Mouse (Mus musculus): ENCODE results near the gene Taok2. TPM values are rescaled to one million over a fixed set of nuclear protein-coding genes. Genes with fewer than 3 reads are reported as not detected.

Taok2 gene
- polyA plus RNA-seq, 1 experiment from 2014 or later, result 34.0 TPM

DNA sequence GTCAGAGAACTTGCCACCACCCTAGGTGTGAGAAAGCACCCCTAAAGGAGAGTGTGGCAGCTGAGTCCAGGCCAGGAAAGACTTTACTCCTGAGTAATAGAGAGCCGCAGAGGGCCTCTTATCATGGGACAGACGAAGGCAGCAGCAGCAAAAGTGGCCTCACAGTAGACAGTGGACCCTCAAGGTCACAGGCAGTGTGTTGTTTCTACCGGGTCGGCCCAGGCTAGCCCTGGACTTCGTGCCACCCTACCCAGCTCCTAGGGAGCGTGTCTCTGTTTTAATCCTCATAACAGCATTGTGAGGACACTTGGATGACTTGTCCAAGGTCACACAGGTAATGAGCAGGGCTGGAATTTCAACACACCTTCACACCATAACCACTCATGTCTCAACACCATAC, 34.3 kb downstream of the Taok2 start:
- H3K4me3 ChIP-seq (ENCODE audit: low read depth, low read length), result no peak overlapping the region
- WGBS, result 98% methylated on average over 6 of the region's 6 CpGs
- H3K9ac ChIP-seq (ENCODE audit: low read length), result no peak overlapping the region
- peaks cover 12% of the 10 kb centered on the region for H3K4me1 ChIP-seq (ENCODE audit: control insufficient read depth, insufficient read depth, low read length)
- H3K27me3 ChIP-seq (ENCODE audit: control insufficient read depth, insufficient read depth, low read length), result peaks cover 15% of the 10 kb centered on the region
- no peak overlapping the region for H3K4me2 ChIP-seq (ENCODE audit: low read depth)
- DNase-seq (ENCODE audit: low spot score) (no peak), ATAC-seq (ENCODE audit: insufficient read depth, low FRiP score, low TSS enrichment) (no peak)
- H3K27ac ChIP-seq (ENCODE audit: low read depth, low read length), result no peak overlapping the region
- H3K36me3 ChIP-seq (ENCODE audit: control insufficient read depth, insufficient read depth, low read length), result peaks cover 9% of the 10 kb centered on the region
- no peaks in the 10 kb centered on the region for H3K9me3 ChIP-seq (ENCODE audit: control insufficient read depth, low read length)

DNA sequence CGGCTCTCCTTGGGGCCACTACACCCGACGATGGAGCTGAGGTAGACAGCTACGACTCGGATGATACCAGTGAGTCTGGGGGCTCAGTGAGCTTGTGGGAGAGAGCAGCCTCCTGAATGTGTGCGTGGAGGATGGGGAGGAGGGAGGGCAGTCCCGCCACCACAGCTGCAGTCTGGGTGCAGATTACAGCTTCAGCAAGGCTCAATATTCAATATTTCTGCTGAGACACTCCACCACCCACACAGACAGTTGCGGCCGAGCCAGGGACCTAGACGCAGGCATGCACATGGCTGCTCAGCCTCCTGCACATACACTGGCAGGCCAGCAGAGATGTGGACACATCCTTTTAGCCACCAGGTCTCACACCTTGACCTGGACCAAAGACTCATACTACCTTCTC, 35.7 kb downstream of the Taok2 start:
- H3K4me3 ChIP-seq (ENCODE audit: low read depth, low read length), result peak overlapping the region; percentile 60; the same call in 1 of the 2 replicates
- no peaks in the 10 kb centered on the region for H3K9me3 ChIP-seq (ENCODE audit: control insufficient read depth, low read length)
- H3K4me1 ChIP-seq (ENCODE audit: control insufficient read depth, insufficient read depth, low read length), result peaks cover 12% of the 10 kb centered on the region
- WGBS, result 22% methylated on average over 10 of the region's 10 CpGs
- ATAC-seq (ENCODE audit: insufficient read depth, low FRiP score, low TSS enrichment) (no peak), DNase-seq (ENCODE audit: low spot score) (no peak)
- peak overlapping the region; percentile 65 for H3K9ac ChIP-seq (ENCODE audit: low read length)
- peak overlapping the region; percentile 100 for H3K4me2 ChIP-seq (ENCODE audit: low read depth)
- H3K27ac ChIP-seq (ENCODE audit: low read depth, low read length), result no peak overlapping the region
- H3K27me3 ChIP-seq (ENCODE audit: control insufficient read depth, insufficient read depth, low read length), result peaks cover 15% of the 10 kb centered on the region
- H3K36me3 ChIP-seq (ENCODE audit: control insufficient read depth, insufficient read depth, low read length), result peaks cover 9% of the 10 kb centered on the region

- under 1% methylated on average over 48 of the region's 74 CpGs for WGBS
- Histone ChIP-seq H3K27me3 (ENCODE audit: control insufficient read depth, insufficient read depth, low read length) (peaks cover 15% of the 10 kb centered on the region), H3K4me1 (ENCODE audit: control insufficient read depth, insufficient read depth, low read length) (peaks cover 12% of the 10 kb centered on the region), H3K4me3 (ENCODE audit: low read depth, low read length) (peak overlapping the region; percentile 60), H3K36me3 (ENCODE audit: control insufficient read depth, insufficient read depth, low read length) (peaks cover 6% of the 10 kb centered on the region; the same call in 1 of the 2 replicates), H3K9me3 (ENCODE audit: control insufficient read depth, low read length) (no peaks in the 10 kb centered on the region), H3K4me2 (ENCODE audit: low read depth) (peak overlapping the region; percentile 100), H3K9ac (ENCODE audit: low read length) (peak overlapping the region; percentile 65), H3K27ac (ENCODE audit: low read depth, low read length) (no peak overlapping the region)
- ATAC-seq (ENCODE audit: insufficient read depth, low FRiP score, low TSS enrichment) (peak; percentile 56), DNase-seq (ENCODE audit: low spot score) (peak; percentile 75)
Observed at GRCm38 (mm10) chr7:126847421-126848398, 36.8 kb downstream of the Taok2 start.

DNA sequence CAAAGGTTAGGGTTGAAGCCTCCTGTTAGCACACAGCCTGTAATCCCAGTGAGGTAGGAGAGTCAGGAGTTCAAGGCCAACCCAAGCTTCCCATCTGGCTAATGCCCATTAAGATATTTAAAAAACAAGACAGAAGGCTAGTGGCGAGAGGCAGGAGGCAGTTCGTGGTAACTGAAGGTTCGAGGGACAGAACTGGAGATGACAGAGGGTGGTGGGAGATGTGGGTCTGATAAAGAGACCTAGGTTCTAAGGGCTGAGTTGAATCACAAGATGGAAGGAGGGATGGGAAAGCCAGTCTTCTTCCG, 37.4 kb downstream of the Taok2 start, which contains the start of gene Doc2a:
Gene Doc2a, plus strand, starts transcription at position 301 of the 305 bp plus-strand sequence.
- Histone ChIP-seq H3K27ac (ENCODE audit: low read depth, low read length) (no peak within 1 kb of the TSS), H3K36me3 (ENCODE audit: control insufficient read depth, insufficient read depth, low read length) (0 out of 2 replicates have a peak, but pooled peaks cover 3% of the 10 kb centered on the region), H3K4me1 (ENCODE audit: control insufficient read depth, insufficient read depth, low read length) (peaks cover 12% of the 10 kb centered on the region), H3K9me3 (ENCODE audit: control insufficient read depth, low read length) (no peaks in the 10 kb centered on the region), H3K4me2 (ENCODE audit: low read depth) (peak within 1 kb of the TSS; percentile 100), H3K4me3 (ENCODE audit: low read depth, low read length) (peak within 1 kb of the TSS; percentile 60), H3K27me3 (ENCODE audit: control insufficient read depth, insufficient read depth, low read length) (peaks cover 15% of the 10 kb centered on the region), H3K9ac (ENCODE audit: low read length) (peak within 1 kb of the TSS; percentile 65)
- no peak for ATAC-seq (ENCODE audit: insufficient read depth, low FRiP score, low TSS enrichment)
- no peak for DNase-seq (ENCODE audit: low spot score)
- 16% methylated on average over 4 of the region's 4 CpGs for WGBS

GRCm38 (mm10) chr7:126845516-126845915, 39.0 kb downstream of the Taok2 start:
- Histone ChIP-seq H3K27ac (ENCODE audit: low read depth, low read length) (no peak overlapping the region), H3K36me3 (ENCODE audit: control insufficient read depth, insufficient read depth, low read length) (no peaks in the 10 kb centered on the region), H3K9me3 (ENCODE audit: control insufficient read depth, low read length) (no peaks in the 10 kb centered on the region), H3K27me3 (ENCODE audit: control insufficient read depth, insufficient read depth, low read length) (peaks cover 15% of the 10 kb centered on the region), H3K4me1 (ENCODE audit: control insufficient read depth, insufficient read depth, low read length) (peaks cover 12% of the 10 kb centered on the region), H3K4me2 (ENCODE audit: low read depth) (no peak overlapping the region), H3K4me3 (ENCODE audit: low read depth, low read length) (no peak overlapping the region), H3K9ac (ENCODE audit: low read length) (no peak overlapping the region)
- DNase-seq (ENCODE audit: low spot score) (no peak), ATAC-seq (ENCODE audit: insufficient read depth, low FRiP score, low TSS enrichment) (no peak)
- 59% methylated on average over 2 of the region's 2 CpGs for WGBS

- H3K4me1 ChIP-seq (ENCODE audit: control insufficient read depth, insufficient read depth, low read length), result peaks cover 7% of the 10 kb centered on the region
- WGBS, result 88% methylated on average over 9 of the region's 9 CpGs
Observed at GRCm38 (mm10) chr7:126843276-126843675, 41.2 kb downstream of the Taok2 start.

GRCm38 (mm10) chr7:126833294-126833693, 51.2 kb downstream of the Taok2 start:
- Histone ChIP-seq H3K4me1 (ENCODE audit: control insufficient read depth, insufficient read depth, low read length) (no peaks in the 10 kb centered on the region), H3K9ac (ENCODE audit: low read length) (no peak overlapping the region), H3K9me3 (ENCODE audit: control insufficient read depth, low read length) (no peaks in the 10 kb centered on the region), H3K4me2 (ENCODE audit: low read depth) (no peak overlapping the region), H3K27me3 (ENCODE audit: control insufficient read depth, insufficient read depth, low read length) (no peaks in the 10 kb centered on the region), H3K27ac (ENCODE audit: low read depth, low read length) (no peak overlapping the region), H3K4me3 (ENCODE audit: low read depth, low read length) (no peak overlapping the region), H3K36me3 (ENCODE audit: control insufficient read depth, insufficient read depth, low read length) (no peaks in the 10 kb centered on the region)
- WGBS, result 96% methylated on average over 1 of the region's 1 CpGs
- no peak for DNase-seq (ENCODE audit: low spot score)
- no peak for ATAC-seq (ENCODE audit: insufficient read depth, low FRiP score, low TSS enrichment)

More at GRCm38 (mm10) chr7:126843276-126843675, 41.2 kb downstream of the Taok2 start:
- ATAC-seq (ENCODE audit: insufficient read depth, low FRiP score, low TSS enrichment), result no peak
- no peaks in the 10 kb centered on the region for H3K36me3 ChIP-seq (ENCODE audit: control insufficient read depth, insufficient read depth, low read length)
- no peak overlapping the region for H3K4me2 ChIP-seq (ENCODE audit: low read depth)
- H3K9me3 ChIP-seq (ENCODE audit: control insufficient read depth, low read length), result no peaks in the 10 kb centered on the region
- H3K9ac ChIP-seq (ENCODE audit: low read length), result no peak overlapping the region
- H3K27ac ChIP-seq (ENCODE audit: low read depth, low read length), result no peak overlapping the region
- no peak overlapping the region for H3K4me3 ChIP-seq (ENCODE audit: low read depth, low read length)
- peaks cover 2% of the 10 kb centered on the region; the same call in 1 of the 2 replicates for H3K27me3 ChIP-seq (ENCODE audit: control insufficient read depth, insufficient read depth, low read length)
- no peak for DNase-seq (ENCODE audit: low spot score)

DNA sequence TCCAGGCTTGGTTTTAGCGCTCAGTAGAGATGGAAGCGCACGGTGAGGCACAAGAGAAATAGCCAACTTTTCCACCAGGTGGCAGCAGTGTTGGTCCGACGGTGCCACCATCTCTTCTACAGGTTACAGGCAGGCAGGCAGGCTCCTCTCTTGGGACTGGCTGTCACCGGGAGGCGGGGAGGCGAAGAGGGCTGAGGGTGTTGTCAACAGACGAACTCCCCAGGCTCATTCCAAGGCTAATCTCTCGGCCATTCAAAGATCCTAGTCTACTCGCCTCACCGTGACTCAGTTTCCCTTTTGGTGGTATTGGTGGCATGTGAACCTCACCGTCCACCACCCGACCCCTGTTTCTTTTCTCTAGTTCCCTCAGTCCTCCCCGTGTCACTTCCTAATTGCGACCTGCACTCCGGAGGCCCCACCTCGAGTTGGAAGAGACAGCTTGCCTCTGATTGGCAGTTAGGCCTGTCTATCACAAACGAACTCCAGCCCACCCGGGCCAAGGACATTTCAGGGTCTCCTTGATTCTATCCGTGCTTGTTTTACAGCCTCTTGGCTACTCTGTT, 52.4 kb downstream of the Taok2 start:
- Histone ChIP-seq H3K27me3 (ENCODE audit: control insufficient read depth, insufficient read depth, low read length) (no peaks in the 10 kb centered on the region), H3K4me2 (ENCODE audit: low read depth) (peak overlapping the region; percentile 36), H3K27ac (ENCODE audit: low read depth, low read length) (no peak overlapping the region), H3K4me3 (ENCODE audit: low read depth, low read length) (0 out of 2 replicates have a peak overlapping the region, but pooled peaks have one; percentile 11), H3K9ac (ENCODE audit: low read length) (no peak overlapping the region), H3K36me3 (ENCODE audit: control insufficient read depth, insufficient read depth, low read length) (no peaks in the 10 kb centered on the region), H3K4me1 (ENCODE audit: control insufficient read depth, insufficient read depth, low read length) (no peaks in the 10 kb centered on the region), H3K9me3 (ENCODE audit: control insufficient read depth, low read length) (no peaks in the 10 kb centered on the region)
- ATAC-seq (ENCODE audit: insufficient read depth, low FRiP score, low TSS enrichment) (peak; percentile 81), DNase-seq (ENCODE audit: low spot score) (peak; percentile 82)
- WGBS, result 1% methylated on average over 21 of the region's 21 CpGs

Measured in neural tube, embryonic 11.5 days (tissue).